Mouse (Mus musculus) intestine, embryonic 16.5 days (tissue): ENCODE measurements around the gene Ppp2r3a. TPM values are rescaled to one million over a fixed set of nuclear protein-coding genes. Genes with fewer than 3 reads are reported as not detected.

Experiments
- ATAC-seq: fragments of 200-750 bp; cut with Nextera tagmentation; 2 replicates; pipeline ENCODE4 v1.8.0; 2017; ENCODE audit warnings: moderate TSS enrichment, moderate library complexity
- H3K27ac ChIP-seq: fragments of 300-500 bp; sonication (generic); 2 replicates; pipeline ENCODE4 v1.5.1; 2014; ENCODE audit warnings: mild to moderate bottlenecking, low read length
- H3K27me3 ChIP-seq: fragments of 300-500 bp; sonication (generic); replicated peaks from 2 replicates; pipeline ENCODE4 v1.6.1; 2014; ENCODE audit warnings: low read length, control low read depth, mixed read lengths; ENCODE audit not compliant: control insufficient read depth, insufficient read depth
- H3K36me3 ChIP-seq: fragments of 300-500 bp; sonication (generic); 2 replicates; pipeline ENCODE4 v1.6.1; 2014; ENCODE audit warnings: low read length, control low read depth; ENCODE audit not compliant: control insufficient read depth, insufficient read depth
- H3K4me1 ChIP-seq: fragments of 300-500 bp; sonication (generic); 2 replicates; pipeline ENCODE4 v1.6.1; 2014; ENCODE audit warnings: low read length, control low read depth, mixed read lengths; ENCODE audit not compliant: control insufficient read depth, insufficient read depth
- H3K4me2 ChIP-seq: fragments of 300-500 bp; sonication (generic); 2 replicates; pipeline ENCODE4 v1.6.1; 2014; ENCODE audit warnings: low read depth, low read length, control low read depth
- H3K4me3 ChIP-seq: fragments of 300-500 bp; sonication (generic); 2 replicates; pipeline ENCODE4 v1.5.1; 2014; ENCODE audit warnings: mild to moderate bottlenecking, low read length
- H3K9ac ChIP-seq: fragments of 300-500 bp; sonication (generic); 2 replicates; pipeline ENCODE4 v1.6.1; 2014; ENCODE audit warnings: low read depth, low read length
- H3K9me3 ChIP-seq: fragments of 300-500 bp; sonication (generic); 2 replicates; pipeline ENCODE4 v1.6.1; 2016; ENCODE audit warnings: low read length, control low read depth; ENCODE audit not compliant: control insufficient read depth
- WGBS: fragments of 180-500 bp; shearing (Covaris S2); extraction: QIAGEN DNeasy Blood & Tissue Kit; methylation state at CpG from one replicate; pipeline ENCODE4 v1.1.7; 2014; 5-methylcytosine and 5-hydroxymethylcytosine counted together
- polyA plus RNA-seq: library from polyadenylated mRNA; unstranded; fragments of >200 nt; fragmentation: Nextera tagmentation; extraction: Ambion mirVana; gene quantifications from 2 replicates; pipeline ENCODE4 v1.2.1, GENCODE M21; 2015

The Ppp2r3a gene
- polyA plus RNA-seq, 1 experiment from 2014 or later = 7.4 TPM

DNA sequence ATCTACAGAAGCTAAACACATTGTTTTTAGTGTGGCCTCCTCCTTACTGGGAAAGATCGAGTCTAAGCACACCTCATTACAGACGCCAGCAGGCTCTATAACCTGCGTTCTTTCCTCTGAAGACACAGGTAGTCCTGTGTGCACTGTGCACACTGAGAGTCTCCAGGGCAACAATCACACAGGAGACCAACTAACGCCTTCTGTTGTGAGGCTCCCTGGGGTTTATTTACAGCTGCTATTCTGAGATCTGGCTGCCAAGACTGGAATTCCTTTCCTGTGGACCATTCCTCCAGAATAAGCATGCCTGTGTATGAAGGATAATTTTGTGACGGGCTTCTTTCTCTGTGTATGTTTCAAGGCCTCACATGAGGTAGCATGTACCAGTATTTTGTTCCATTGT is 51.0 kb downstream of the Ppp2r3a start:
- Histone ChIP-seq H3K4me2 (no peak overlapping the region), H3K4me3 (no peak overlapping the region), H3K4me1 (peaks cover 7% of the 10 kb centered on the region; the same call in 1 of the 2 replicates), H3K9me3 (no peaks in the 10 kb centered on the region), H3K9ac (no peak overlapping the region), H3K27me3 (no peaks in the 10 kb centered on the region), H3K36me3 (no peaks in the 10 kb centered on the region), H3K27ac (no peak overlapping the region)
- 40% methylated on average over 5 of the region's 5 CpGs for WGBS
- no peak for ATAC-seq

DNA sequence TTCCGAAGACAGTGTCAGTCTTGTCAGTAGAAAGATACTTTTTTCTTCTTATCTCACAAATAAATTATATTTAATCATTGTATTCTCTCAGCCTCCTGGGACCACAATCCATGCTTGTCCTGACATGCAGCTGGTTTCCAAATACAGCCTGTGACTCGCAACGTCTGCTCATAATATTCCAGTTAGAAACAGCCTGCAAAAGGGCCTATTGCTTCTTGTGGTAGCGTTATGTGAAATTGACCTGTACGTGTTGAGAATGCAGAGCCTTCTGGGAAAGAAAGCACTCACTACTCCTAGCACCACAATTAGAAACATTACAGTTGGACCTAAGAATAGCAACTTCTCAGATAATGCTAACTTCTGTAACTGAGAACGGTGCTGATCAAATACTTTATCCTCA is 52.8 kb downstream of the Ppp2r3a start:
- Histone ChIP-seq H3K4me1 (peaks cover 7% of the 10 kb centered on the region; the same call in 1 of the 2 replicates), H3K9me3 (no peaks in the 10 kb centered on the region), H3K4me2 (no peak overlapping the region), H3K27ac (no peak overlapping the region), H3K27me3 (no peaks in the 10 kb centered on the region), H3K36me3 (no peaks in the 10 kb centered on the region), H3K4me3 (no peak overlapping the region), H3K9ac (no peak overlapping the region)
- ATAC-seq = no peak
- WGBS = 62% methylated on average over 6 of the region's 6 CpGs

DNA sequence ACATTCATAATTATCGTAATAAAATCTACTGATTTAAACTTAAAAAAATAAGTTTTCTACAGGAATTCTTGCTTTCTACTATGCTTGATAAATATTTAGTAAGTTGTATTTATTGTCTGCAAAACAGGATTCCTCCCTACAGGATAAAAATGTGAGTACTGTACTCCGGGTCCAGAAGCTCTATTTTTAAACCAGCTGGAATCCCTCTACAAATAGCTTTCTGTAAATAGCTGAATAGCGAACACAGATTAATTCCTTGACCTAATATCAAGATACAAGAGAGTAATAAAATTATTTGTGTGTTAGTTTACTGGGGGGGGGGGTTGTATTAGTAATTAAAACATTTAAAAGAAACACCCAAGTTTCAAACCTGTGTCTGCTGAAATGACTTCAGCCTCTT is 53.3 kb downstream of the Ppp2r3a start:
- Histone ChIP-seq H3K4me1 (peaks cover 7% of the 10 kb centered on the region; the same call in 1 of the 2 replicates), H3K36me3 (no peaks in the 10 kb centered on the region), H3K27ac (no peak overlapping the region), H3K27me3 (no peaks in the 10 kb centered on the region), H3K4me2 (no peak overlapping the region), H3K4me3 (no peak overlapping the region), H3K9me3 (no peaks in the 10 kb centered on the region), H3K9ac (no peak overlapping the region)
- 64% methylated on average over 3 of the region's 3 CpGs for WGBS
- ATAC-seq = no peak

GRCm38 (mm10) chr9:101181962-101182701 is 69.5 kb downstream of the Ppp2r3a start:
- ATAC-seq = peak; percentile 80
- Histone ChIP-seq H3K27me3 (no peaks in the 10 kb centered on the region), H3K4me2 (no peak overlapping the region), H3K9me3 (no peaks in the 10 kb centered on the region), H3K27ac (no peak overlapping the region), H3K36me3 (peaks cover 6% of the 10 kb centered on the region; the same call in 1 of the 2 replicates), H3K4me3 (no peak overlapping the region), H3K4me1 (no peaks in the 10 kb centered on the region), H3K9ac (no peak overlapping the region)
- WGBS = 37% methylated on average over 5 of the region's 5 CpGs

DNA sequence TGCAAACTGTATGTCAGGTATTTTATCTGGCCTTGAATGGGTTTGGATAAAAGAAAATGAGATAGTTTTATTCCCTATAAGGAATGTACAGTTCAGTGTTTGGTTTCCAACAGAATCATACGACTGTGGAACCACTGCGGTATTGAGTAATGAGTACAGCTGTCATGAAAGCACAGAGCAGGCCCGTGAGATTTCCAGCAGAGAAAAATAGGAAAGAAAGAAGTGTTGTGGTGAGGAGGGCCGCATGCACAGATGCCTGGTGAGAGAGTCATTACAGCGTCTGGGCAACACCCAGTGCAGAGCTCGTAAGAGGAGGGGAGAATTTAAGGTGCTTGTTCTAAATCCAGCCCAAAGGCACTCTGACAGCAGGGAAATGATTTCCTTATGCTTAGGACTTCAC is 70.3 kb downstream of the Ppp2r3a start:
- H3K36me3 ChIP-seq = peaks cover 6% of the 10 kb centered on the region; the same call in 1 of the 2 replicates
- no peak overlapping the region for H3K9ac ChIP-seq
- H3K4me3 ChIP-seq = no peak overlapping the region
- no peak overlapping the region for H3K27ac ChIP-seq
- no peak for ATAC-seq
- H3K4me2 ChIP-seq = no peak overlapping the region
- no peaks in the 10 kb centered on the region for H3K9me3 ChIP-seq
- WGBS = 63% methylated on average over 6 of the region's 6 CpGs
- H3K27me3 ChIP-seq = no peaks in the 10 kb centered on the region
- H3K4me1 ChIP-seq = no peaks in the 10 kb centered on the region

- Histone ChIP-seq H3K9me3 (no peaks in the 10 kb centered on the region), H3K36me3 (peaks cover 6% of the 10 kb centered on the region; the same call in 1 of the 2 replicates), H3K27me3 (no peaks in the 10 kb centered on the region), H3K4me3 (no peak overlapping the region), H3K4me2 (no peak overlapping the region), H3K4me1 (no peaks in the 10 kb centered on the region), H3K9ac (no peak overlapping the region), H3K27ac (no peak overlapping the region)
- WGBS = 46% methylated on average over 2 of the region's 2 CpGs
- ATAC-seq = no peak
Observed at GRCm38 (mm10) chr9:101180234-101180633, 71.4 kb downstream of the Ppp2r3a start.

GRCm38 (mm10) chr9:101160627-101161026 is 91.0 kb downstream of the Ppp2r3a start:
- Histone ChIP-seq H3K27ac (no peak overlapping the region), H3K9ac (no peak overlapping the region), H3K4me2 (no peak overlapping the region), H3K9me3 (no peaks in the 10 kb centered on the region), H3K27me3 (no peaks in the 10 kb centered on the region), H3K4me3 (no peak overlapping the region), H3K4me1 (no peaks in the 10 kb centered on the region), H3K36me3 (no peaks in the 10 kb centered on the region)
- 91% methylated on average over 1 of the region's 1 CpGs for WGBS
- ATAC-seq = no peak

- H3K27ac ChIP-seq = no peak overlapping the region
- no peaks in the 10 kb centered on the region for H3K4me1 ChIP-seq
- H3K9ac ChIP-seq = no peak overlapping the region
- H3K9me3 ChIP-seq = no peaks in the 10 kb centered on the region
- no peak overlapping the region for H3K4me2 ChIP-seq
- no peaks in the 10 kb centered on the region for H3K36me3 ChIP-seq
- WGBS = 77% methylated on average over 5 of the region's 5 CpGs
- no peak overlapping the region for H3K4me3 ChIP-seq
- no peak for ATAC-seq
- H3K27me3 ChIP-seq = no peaks in the 10 kb centered on the region
Observed at GRCm38 (mm10) chr9:101160092-101160491, 91.5 kb downstream of the Ppp2r3a start.

DNA sequence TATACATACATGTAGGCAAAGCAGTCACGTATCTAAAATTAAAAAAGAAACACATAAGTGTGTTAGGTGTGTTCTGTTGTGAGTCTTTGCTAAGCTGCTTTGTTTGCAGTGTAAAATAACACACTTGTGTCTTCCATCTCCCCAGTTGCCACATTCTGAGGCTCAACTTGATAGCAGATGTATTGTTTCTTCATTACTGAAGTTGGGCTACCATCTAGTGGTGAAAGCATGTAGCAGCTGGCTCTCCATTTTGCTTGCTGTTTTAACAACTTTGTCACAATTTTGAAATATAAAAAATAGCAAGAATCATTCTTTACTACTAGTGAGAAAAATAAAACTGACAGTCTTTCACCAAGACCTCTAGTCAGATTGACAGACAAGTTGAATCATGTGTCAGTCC is 92.2 kb downstream of the Ppp2r3a start:
- no peak overlapping the region for H3K27ac ChIP-seq
- no peak overlapping the region for H3K4me3 ChIP-seq
- 93% methylated on average over 1 of the region's 1 CpGs for WGBS
- H3K9me3 ChIP-seq = no peaks in the 10 kb centered on the region
- H3K9ac ChIP-seq = no peak overlapping the region
- no peaks in the 10 kb centered on the region for H3K4me1 ChIP-seq
- no peaks in the 10 kb centered on the region for H3K36me3 ChIP-seq
- no peak overlapping the region for H3K4me2 ChIP-seq
- H3K27me3 ChIP-seq = no peaks in the 10 kb centered on the region
- ATAC-seq = no peak

- no peak for ATAC-seq
- Histone ChIP-seq H3K4me2 (no peak overlapping the region), H3K27ac (no peak overlapping the region), H3K9me3 (no peaks in the 10 kb centered on the region), H3K4me1 (no peaks in the 10 kb centered on the region), H3K4me3 (no peak overlapping the region), H3K9ac (no peak overlapping the region), H3K27me3 (no peaks in the 10 kb centered on the region), H3K36me3 (no peaks in the 10 kb centered on the region)
- 72% methylated on average over 5 of the region's 5 CpGs for WGBS
Observed at GRCm38 (mm10) chr9:101152872-101153271, 98.7 kb downstream of the Ppp2r3a start.
